Mouse (Mus musculus) MEL (cell line): ENCODE results near the gene Gbp2b. TPM values are rescaled to one million over a fixed set of nuclear protein-coding genes. Genes with fewer than 3 reads are reported as not detected.

Source experiments
- DNase-seq: peaks from one replicate; pipeline ENCODE4 v3.0.0; 2011; ENCODE audit warnings: low read depth, low spot score
- H3K27ac ChIP-seq: 2 replicates; pipeline ENCODE4 v1.5.1; 2012; ENCODE audit warnings: low read depth, mild to moderate bottlenecking, control low read depth, low read length, moderate library complexity; ENCODE audit not compliant: control insufficient read depth
- H3K27me3 ChIP-seq, 2 experiments: fragments of 150-350 bp in 1 of 2; sonication (generic) in 1 of 2; 2 replicates each; pipeline ENCODE4 v1.6.1; 2012; ENCODE audit warnings: low read length in 2 of 2, mild to moderate bottlenecking in 2 of 2, improper control_type of control experiment in 1 of 2, moderate library complexity in 1 of 2; ENCODE audit not compliant: insufficient read depth in 2 of 2, control insufficient read depth in 1 of 2
- H3K36me3 ChIP-seq, 2 experiments: 2 replicates each; pipeline ENCODE4 v1.6.1; 2012 to 2014; ENCODE audit warnings: low read length in 2 of 2, improper control_type of control experiment in 1 of 2, inconsistent platforms in 1 of 2, mild to moderate bottlenecking in 1 of 2; ENCODE audit not compliant: insufficient read depth in 2 of 2, control insufficient read depth in 1 of 2
- H3K4me1 ChIP-seq, 2 experiments: fragments of 150-350 bp in 1 of 2; sonication (generic) in 1 of 2; 2 replicates each; pipeline ENCODE4 v1.6.1; 2012; ENCODE audit warnings: low read length in 2 of 2, improper control_type of control experiment in 1 of 2, mild to moderate bottlenecking in 1 of 2; ENCODE audit not compliant: insufficient read depth in 2 of 2, control insufficient read depth in 1 of 2
- H3K4me3 ChIP-seq, 2 experiments: fragments of 150-350 bp in 1 of 2; sonication (generic) in 1 of 2; 2 replicates each; pipeline ENCODE4 v1.5.1; 2012; ENCODE audit warnings: low read depth in 2 of 2, low read length in 2 of 2, mild to moderate bottlenecking in 2 of 2, moderate library complexity in 2 of 2, control low read depth in 1 of 2, improper control_type of control experiment in 1 of 2; ENCODE audit not compliant: control insufficient read depth in 1 of 2, insufficient read depth in 1 of 2
- H3K79me2 ChIP-seq: 2 replicates; pipeline ENCODE4 v1.6.1; 2012; ENCODE audit warnings: mild to moderate bottlenecking, low read length, moderate library complexity; ENCODE audit not compliant: control insufficient read depth, poor library complexity, insufficient read depth
- H3K9ac ChIP-seq: 2 replicates; pipeline ENCODE4 v1.6.1; 2012; ENCODE audit warnings: low read depth, mild to moderate bottlenecking, control low read depth, low read length, moderate library complexity; ENCODE audit not compliant: control insufficient read depth, poor library complexity, severe bottlenecking
- H3K9me3 ChIP-seq: fragments of 150-350 bp; sonication (generic); replicated peaks from 2 replicates; pipeline ENCODE4 v1.6.1; 2012; ENCODE audit warnings: mild to moderate bottlenecking, low read length, improper control_type of control experiment, moderate library complexity; ENCODE audit not compliant: insufficient read depth
- BHLHE40 ChIP-seq: IDR thresholded peaks from 2 replicates; pipeline ENCODE4 v1.6.1; 2012; ENCODE audit warnings: low read depth, mild to moderate bottlenecking, inconsistent platforms, low read length, improper control_type of control experiment, borderline replicate concordance
- CHD2 ChIP-seq: IDR thresholded peaks from 2 replicates; pipeline ENCODE4 v1.6.1; 2011; ENCODE audit warnings: low read length, improper control_type of control experiment
- CTCF ChIP-seq, 3 experiments: IDR thresholded peaks in 2 of 3; conservative IDR thresholded peaks in 1 of 3; 2 replicates each; pipeline ENCODE4 v1.5.1; 2011 to 2012; ENCODE audit warnings: low read length in 3 of 3, low read depth in 2 of 3, mild to moderate bottlenecking in 2 of 3, improper control_type of control experiment in 1 of 3, inconsistent platforms in 1 of 3, mixed read lengths in 1 of 3, moderate library complexity in 1 of 3; ENCODE audit not compliant: control insufficient read depth in 1 of 3, insufficient read depth in 1 of 3, poor library complexity in 1 of 3, severe bottlenecking in 1 of 3
- E2F4 ChIP-seq: IDR thresholded peaks from 2 replicates; pipeline ENCODE4 v1.6.1; 2011; ENCODE audit warnings: low read depth, low read length, improper control_type of control experiment, borderline replicate concordance
- ELF1 ChIP-seq: IDR thresholded peaks from 2 replicates; pipeline ENCODE4 v1.6.1; 2014; ENCODE audit warnings: low read depth, mild to moderate bottlenecking, inconsistent platforms, low read length, improper control_type of control experiment, moderate library complexity
- EP300 ChIP-seq, 2 experiments: IDR thresholded peaks; 2 replicates each; pipeline ENCODE4 v1.6.1; 2011; ENCODE audit warnings: improper control_type of control experiment in 2 of 2, low read length in 2 of 2, low read depth in 1 of 2, mild to moderate bottlenecking in 1 of 2
- GABPA ChIP-seq: IDR thresholded peaks from 2 replicates; pipeline ENCODE4 v1.6.1; 2012; ENCODE audit warnings: low read depth, mild to moderate bottlenecking, inconsistent platforms, low read length, improper control_type of control experiment, moderate library complexity
- GATA1 ChIP-seq: IDR thresholded peaks from 2 replicates; pipeline ENCODE4 v1.6.1; 2011; ENCODE audit warnings: low read depth, low read length, improper control_type of control experiment
- HCFC1 ChIP-seq: IDR thresholded peaks from 2 replicates; pipeline ENCODE4 v1.6.1; 2012; ENCODE audit warnings: low read depth, mild to moderate bottlenecking, inconsistent platforms, low read length, improper control_type of control experiment, moderate library complexity
- KAT2A ChIP-seq: conservative IDR thresholded peaks from 2 replicates; pipeline ENCODE4 v1.6.1; 2012; ENCODE audit warnings: low read depth, low read length, improper control_type of control experiment, inconsistent platforms
- MAFK ChIP-seq: IDR thresholded peaks from 2 replicates; pipeline ENCODE4 v1.6.1; 2011; ENCODE audit warnings: low read depth, mild to moderate bottlenecking, low read length, improper control_type of control experiment, borderline replicate concordance
- MAX ChIP-seq: IDR thresholded peaks from 2 replicates; pipeline ENCODE4 v1.6.1; 2011; ENCODE audit warnings: low read length, improper control_type of control experiment
- MXI1 ChIP-seq: IDR thresholded peaks from 2 replicates; pipeline ENCODE4 v1.6.1; 2011; ENCODE audit warnings: mild to moderate bottlenecking, low read depth, low read length, improper control_type of control experiment
- MYC ChIP-seq: IDR thresholded peaks from 2 replicates; pipeline ENCODE4 v1.6.1; 2011; ENCODE audit warnings: low read depth, mild to moderate bottlenecking, low read length, improper control_type of control experiment, moderate library complexity
- POLR2AphosphoS2 ChIP-seq: IDR thresholded peaks from 2 replicates; pipeline ENCODE4 v1.6.1; 2011; ENCODE audit warnings: low read length, improper control_type of control experiment
- POLR2AphosphoS5 ChIP-seq: IDR thresholded peaks from 2 replicates; pipeline ENCODE4 v1.6.1; 2012; ENCODE audit warnings: low read depth, borderline replicate concordance, mild to moderate bottlenecking, inconsistent platforms, low read length, moderate library complexity, mixed read lengths
- RCOR1 ChIP-seq: IDR thresholded peaks from 2 replicates; pipeline ENCODE4 v1.6.1; 2012; ENCODE audit warnings: low read depth, mild to moderate bottlenecking, inconsistent platforms, low read length, improper control_type of control experiment
- SMC3 ChIP-seq: IDR thresholded peaks from 2 replicates; pipeline ENCODE4 v1.6.1; 2011; ENCODE audit warnings: low read depth, low read length, improper control_type of control experiment
- TAL1 ChIP-seq: IDR thresholded peaks from 2 replicates; pipeline ENCODE4 v1.6.1; 2012; ENCODE audit warnings: mild to moderate bottlenecking, inconsistent platforms, low read length, moderate library complexity, mixed read lengths
- TBP ChIP-seq: IDR thresholded peaks from 2 replicates; pipeline ENCODE4 v1.8.0; 2011; ENCODE audit warnings: low read depth, low read length, improper control_type of control experiment
- TCF12 ChIP-seq: IDR thresholded peaks from 2 replicates; pipeline ENCODE4 v1.6.1; 2014; ENCODE audit warnings: low read depth, mild to moderate bottlenecking, inconsistent platforms, low read length, improper control_type of control experiment, moderate library complexity
- UBTF ChIP-seq: IDR thresholded peaks from 2 replicates; pipeline ENCODE4 v1.6.1; 2012; ENCODE audit warnings: low read depth, mild to moderate bottlenecking, inconsistent platforms, low read length, improper control_type of control experiment, moderate library complexity, borderline replicate concordance; ENCODE audit not compliant: insufficient read depth
- USF1 ChIP-seq: IDR thresholded peaks from 2 replicates; pipeline ENCODE4 v1.6.1; 2014; ENCODE audit warnings: low read depth, mild to moderate bottlenecking, inconsistent platforms, low read length, improper control_type of control experiment, moderate library complexity
- ZKSCAN1 ChIP-seq: IDR thresholded peaks from 2 replicates; pipeline ENCODE4 v1.6.1; 2012; ENCODE audit warnings: low read depth, mild to moderate bottlenecking, inconsistent platforms, low read length, improper control_type of control experiment, moderate library complexity
- ZMIZ1 ChIP-seq: IDR thresholded peaks from 2 replicates; pipeline ENCODE4 v1.6.1; 2012; ENCODE audit warnings: low read depth, mild to moderate bottlenecking, inconsistent platforms, low read length, improper control_type of control experiment, moderate library complexity
- ZNF384 ChIP-seq: IDR thresholded peaks from 2 replicates; pipeline ENCODE4 v1.6.1; 2012; ENCODE audit warnings: low read depth, mild to moderate bottlenecking, inconsistent platforms, low read length, improper control_type of control experiment
- polyA plus RNA-seq, 2 experiments: library from polyadenylated mRNA; stranded (reverse) in 1 of 2; unstranded in 1 of 2; fragments of >175 nt in 1 of 2; fragments of >200 nt in 1 of 2; gene quantifications; 2 replicates each; pipeline versions ENCODE4 v1.2.1 to v1.2.4; 2012; ENCODE audit warnings: low replicate concordance in 2 of 2, low read depth in 1 of 2; ENCODE audit not compliant: insufficient read length in 2 of 2, insufficient read depth in 1 of 2, missing spikeins in 1 of 2
- total RNA-seq: library from RNA; depleted of rRNA; stranded (reverse); fragments of 300-350 nt; gene quantifications from 2 replicates; pipeline ENCODE4 v1.2.3, GENCODE M21; 2012; rRNA removed

Gbp2b gene
- total RNA-seq (not detected in 2 replicates), polyA plus RNA-seq (not detected)

GRCm38 (mm10) chr3:142594547-142594946, at the start of gene Gbp2b:
TSS of gene Gbp2b (plus strand) at chr3:142594847.
- Histone ChIP-seq H3K36me3 (no peaks in the 10 kb centered on the region), H3K4me3 (no peak within 1 kb of the TSS), H3K4me1 (no peaks in the 10 kb centered on the region), H3K9me3 (no peaks in the 10 kb centered on the region), H3K9ac (no peak within 1 kb of the TSS)
- TF ChIP-seq MAFK (no peak), MXI1 (no peak), RCOR1 (no peak), EP300 (IDR thresholded peaks at IDR 0.05; ENCODE audit: low read depth in 1 of 2, low read length in 2 of 2) (no peak), POLR2AphosphoS5 (no peak), MAX (no peak), HCFC1 (no peak), UBTF (no peak), KAT2A (no peak), TAL1 (no peak), SMC3 (no peak), ZNF384 (no peak), CTCF (IDR thresholded peaks at IDR 0.05 in 2 of 3, conservative IDR thresholded peaks at IDR 0.05 in 1 of 3; ENCODE audit: control insufficient read depth in 1 of 3, insufficient read depth in 1 of 3, low read depth in 2 of 3, low read length in 3 of 3, poor library complexity in 1 of 3, severe bottlenecking in 1 of 3) (no peak), GABPA (no peak), ZMIZ1 (no peak), ELF1 (no peak), USF1 (no peak), CHD2 (no peak), E2F4 (no peak), BHLHE40 (no peak)
- TF ChIP-seq, all 39 proteins: peak for 0
- Histone ChIP-seq H3K27me3 (no peaks in the 10 kb centered on the region), H3K79me2 (no peaks in the 10 kb centered on the region), H3K27ac (no peak within 1 kb of the TSS)
- DNase-seq = no peak

- DNase-seq = no peak
- H3K4me3 ChIP-seq = no peak overlapping the region
- H3K27ac ChIP-seq = no peak overlapping the region
- H3K9ac ChIP-seq = no peak overlapping the region
- H3K79me2 ChIP-seq = no peaks in the 10 kb centered on the region
- TF ChIP-seq TCF12 (no peak), TAL1 (no peak), GATA1 (no peak), UBTF (no peak), ELF1 (no peak), ZMIZ1 (no peak), ZKSCAN1 (no peak), TBP (no peak), HCFC1 (no peak), MYC (no peak), CTCF (IDR thresholded peaks at IDR 0.05 in 2 of 3, conservative IDR thresholded peaks at IDR 0.05 in 1 of 3; ENCODE audit: control insufficient read depth in 1 of 3, insufficient read depth in 1 of 3, low read depth in 2 of 3, low read length in 3 of 3, poor library complexity in 1 of 3, severe bottlenecking in 1 of 3) (no peak), MXI1 (no peak), POLR2AphosphoS2 (no peak)
- H3K9me3 ChIP-seq = no peaks in the 10 kb centered on the region
- no peaks in the 10 kb centered on the region for H3K36me3 ChIP-seq
- H3K27me3 ChIP-seq = no peaks in the 10 kb centered on the region
- H3K4me1 ChIP-seq = no peaks in the 10 kb centered on the region
Measured at GRCm38 (mm10) chr3:142546690-142547089, 48.0 kb upstream of the Gbp2b start.
